Mouse (Mus musculus): ENCODE data around the gene AU018091. TPM values are rescaled to one million over a fixed set of nuclear protein-coding genes. Genes with fewer than 3 reads are reported as not detected.

Gene AU018091
- not detected for total RNA-seq (2023)

DNA sequence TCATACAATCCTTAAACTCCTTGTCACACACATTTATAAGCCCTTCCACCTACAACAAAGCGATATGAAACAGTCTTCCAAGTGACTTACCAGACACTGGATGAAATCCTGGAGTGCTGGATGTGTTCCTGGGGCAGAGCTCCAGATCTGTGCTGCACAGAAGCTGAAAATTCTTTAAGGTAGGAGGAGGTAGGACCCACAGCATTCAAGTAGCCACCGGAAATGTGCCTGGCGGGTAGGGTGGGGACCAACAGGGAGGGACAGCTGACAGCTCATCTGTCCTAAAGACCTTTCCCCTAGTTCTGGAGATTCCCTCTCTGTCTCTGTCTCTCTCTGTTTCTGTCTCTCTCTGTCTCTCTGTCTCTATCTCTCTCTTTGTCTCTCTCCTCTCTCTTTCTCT is at the start of gene AU018091:
AU018091 (minus strand) TSS at position 279 of the 400 bp plus-strand sequence.

Other genes starting within 250 kb of the AU018091 start
- gene Nlrp12, start 80.5 kb upstream of the AU018091 start, total RNA-seq (2023), result under 1 TPM in 1 of 2 experiments, not detected in 1; 0.09 TPM
- 10 to 100 TPM; 56.8 to 97.7 TPM for gene Myadm, start 119.9 kb upstream of the AU018091 start, total RNA-seq (2023)
- 10 to 100 TPM in 1 of 2 experiments, 1 to 10 TPM in 1; 7.9 to 16.6 TPM for gene Prkcg, start 120.0 kb upstream of the AU018091 start, total RNA-seq (2023)
- gene Cacng7, start 163.8 kb upstream of the AU018091 start, total RNA-seq (2023), result not detected
- not detected for gene Cacng8, start 221.5 kb upstream of the AU018091 start, total RNA-seq (2023)

Measured in B cell, adult 67 days (primary cell).